Mouse (Mus musculus) heart, postnatal 0 days (tissue): ENCODE measurements around the gene Aqp1.

ENCODE experiments used
- CTCF ChIP-seq: IDR thresholded peaks from 2 replicates; pipeline ENCODE4 v1.5.1; 2016; ENCODE audit warnings: antibody characterized with exemption, control low read depth, low read depth
- EP300 ChIP-seq: IDR thresholded peaks from 2 replicates; pipeline ENCODE4 v1.6.1; 2016; ENCODE audit warnings: antibody characterized with exemption, low read depth

DNA sequence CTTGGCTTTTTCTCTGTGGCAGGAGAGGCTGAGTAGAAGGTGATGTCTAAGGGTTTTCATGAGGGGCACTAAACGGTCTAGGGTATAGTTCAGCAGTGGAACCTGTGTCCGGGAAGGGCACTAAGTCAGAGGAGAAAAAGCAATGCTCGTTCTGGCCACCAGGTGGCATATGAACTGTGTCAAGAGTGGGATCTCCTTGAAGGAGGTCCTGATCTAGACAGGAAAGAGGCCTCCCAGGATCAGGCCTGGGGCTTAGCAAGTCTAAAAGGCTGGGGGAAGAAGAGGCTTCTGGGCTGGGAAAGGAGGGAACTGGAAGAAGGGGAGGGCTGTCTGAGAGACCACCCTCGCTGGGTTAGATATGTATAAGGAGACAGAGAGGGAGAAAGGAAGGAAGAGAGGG is 56.2 kb downstream of the Aqp1 start:
- TF ChIP-seq CTCF, result peak; percentile 85
- no peak for TF ChIP-seq EP300
